Mouse (Mus musculus): Measurements from ENCODE around the gene Otub1. TPM values are rescaled to one million over a fixed set of nuclear protein-coding genes. Genes with fewer than 3 reads are reported as not detected.

Gene Otub1
- polyA plus RNA-seq (2012; rRNA removed), result 265 TPM in 2 replicates

GRCm38 (mm10) chr19:7205753-7206736, at the start of gene Otub1:
Gene Otub1, minus strand, starts transcription at chr19:7206316.
- peaks cover 8% of the 10 kb centered on the region for H3K4me1 ChIP-seq (ENCODE audit: control insufficient read depth, insufficient read depth, low read length)
- no peak for TF ChIP-seq CTCF (IDR thresholded peaks at IDR 0.05; ENCODE audit: extremely low read depth, insufficient read depth, low read length)
- peak; percentile 85 for TF ChIP-seq POLR2A (IDR thresholded peaks at IDR 0.05; ENCODE audit: extremely low read depth, insufficient read depth, low read length)
- peak within 1 kb of the TSS; percentile 67 for H3K4me3 ChIP-seq (ENCODE audit: insufficient read depth, low read length)
- H3K27ac ChIP-seq (ENCODE audit: insufficient read depth, low read length), result peak within 1 kb of the TSS; percentile 85

- no peak overlapping the region for H3K27ac ChIP-seq (ENCODE audit: insufficient read depth, low read length)
- no peaks in the 10 kb centered on the region for H3K4me1 ChIP-seq (ENCODE audit: control insufficient read depth, insufficient read depth, low read length)
- H3K4me3 ChIP-seq (ENCODE audit: insufficient read depth, low read length), result no peak overlapping the region
- no peak for TF ChIP-seq CTCF (IDR thresholded peaks at IDR 0.05; ENCODE audit: extremely low read depth, insufficient read depth, low read length)
- TF ChIP-seq POLR2A (IDR thresholded peaks at IDR 0.05; ENCODE audit: extremely low read depth, insufficient read depth, low read length), result no peak
Measured at GRCm38 (mm10) chr19:7246021-7246420, 39.9 kb upstream of the Otub1 start.

- peak within 1 kb of the TSS; percentile 90 for H3K4me3 ChIP-seq (ENCODE audit: insufficient read depth, low read length)
- H3K27ac ChIP-seq (ENCODE audit: insufficient read depth, low read length), result peak within 1 kb of the TSS; percentile 85
- H3K4me1 ChIP-seq (ENCODE audit: control insufficient read depth, insufficient read depth, low read length), result peaks cover 2% of the 10 kb centered on the region; the same call in 1 of the 2 replicates
- TF ChIP-seq CTCF (IDR thresholded peaks at IDR 0.05; ENCODE audit: extremely low read depth, insufficient read depth, low read length) (no peak), POLR2A (IDR thresholded peaks at IDR 0.05; ENCODE audit: extremely low read depth, insufficient read depth, low read length) (0 out of 2 replicates have a peak, but pooled peaks have one; percentile 52)
Measured at GRCm38 (mm10) chr19:7240782-7241690, 34.9 kb upstream of the Otub1 start, which contains the start of gene Naa40. Gene Naa40, minus strand, starts transcription at chr19:7241183.

DNA sequence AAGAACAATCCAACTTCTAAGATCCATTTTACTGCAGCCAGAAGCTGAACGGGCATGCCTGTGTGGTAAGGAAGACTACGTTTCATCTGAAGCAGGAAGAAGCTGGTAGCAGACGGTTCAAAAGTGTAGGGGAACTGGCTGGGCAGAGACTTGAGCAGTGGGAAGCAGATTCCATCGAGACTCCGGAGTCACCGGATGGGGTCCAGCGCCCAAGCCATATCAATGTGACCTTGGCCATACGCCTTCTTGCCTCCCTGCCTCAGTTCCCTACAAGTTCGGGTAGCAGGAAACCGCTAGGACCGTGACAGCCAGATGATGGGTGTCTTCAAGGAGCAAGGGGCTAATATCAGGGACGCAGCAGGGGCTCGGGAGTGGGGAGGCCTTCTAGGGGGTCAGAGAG, 34.2 kb upstream of the Otub1 start:
- H3K4me3 ChIP-seq (ENCODE audit: insufficient read depth, low read length), result peak overlapping the region; percentile 90
- H3K4me1 ChIP-seq (ENCODE audit: control insufficient read depth, insufficient read depth, low read length), result peaks cover 2% of the 10 kb centered on the region; the same call in 1 of the 2 replicates
- no peak for TF ChIP-seq POLR2A (IDR thresholded peaks at IDR 0.05; ENCODE audit: extremely low read depth, insufficient read depth, low read length)
- TF ChIP-seq CTCF (IDR thresholded peaks at IDR 0.05; ENCODE audit: extremely low read depth, insufficient read depth, low read length), result no peak
- no peak overlapping the region for H3K27ac ChIP-seq (ENCODE audit: insufficient read depth, low read length)

DNA sequence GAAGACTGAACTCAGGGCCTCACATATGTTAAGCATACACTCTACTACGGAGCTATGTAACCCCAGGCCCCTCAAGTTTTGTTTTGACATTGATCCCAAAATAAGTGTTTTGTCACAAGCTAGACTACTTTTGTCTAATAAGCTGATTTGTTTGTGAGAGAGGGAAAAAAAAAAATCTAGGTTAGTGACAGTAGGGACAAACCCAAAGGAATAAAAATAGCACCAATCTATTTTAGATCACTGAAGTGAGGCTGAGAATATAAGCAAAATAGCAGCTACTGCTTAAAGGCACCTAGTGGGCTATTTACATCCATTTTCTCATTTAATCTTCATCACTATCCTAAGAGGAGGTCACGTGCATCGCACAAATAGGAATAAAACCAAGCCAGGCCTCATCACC, 33.5 kb upstream of the Otub1 start:
- Histone ChIP-seq H3K4me1 (ENCODE audit: control insufficient read depth, insufficient read depth, low read length) (peaks cover 2% of the 10 kb centered on the region; the same call in 1 of the 2 replicates), H3K4me3 (ENCODE audit: insufficient read depth, low read length) (peak overlapping the region; percentile 90), H3K27ac (ENCODE audit: insufficient read depth, low read length) (no peak overlapping the region)
- TF ChIP-seq POLR2A (IDR thresholded peaks at IDR 0.05; ENCODE audit: extremely low read depth, insufficient read depth, low read length), result no peak
- no peak for TF ChIP-seq CTCF (IDR thresholded peaks at IDR 0.05; ENCODE audit: extremely low read depth, insufficient read depth, low read length)

- Histone ChIP-seq H3K4me1 (ENCODE audit: control insufficient read depth, insufficient read depth, low read length) (peaks cover 2% of the 10 kb centered on the region; the same call in 1 of the 2 replicates), H3K4me3 (ENCODE audit: insufficient read depth, low read length) (no peak overlapping the region), H3K27ac (ENCODE audit: insufficient read depth, low read length) (no peak overlapping the region)
- TF ChIP-seq CTCF (IDR thresholded peaks at IDR 0.05; ENCODE audit: extremely low read depth, insufficient read depth, low read length) (no peak), POLR2A (IDR thresholded peaks at IDR 0.05; ENCODE audit: extremely low read depth, insufficient read depth, low read length) (no peak)
Measured at GRCm38 (mm10) chr19:7236742-7237141, 30.6 kb upstream of the Otub1 start.

GRCm38 (mm10) chr19:7236011-7236410, 29.9 kb upstream of the Otub1 start:
- TF ChIP-seq CTCF (IDR thresholded peaks at IDR 0.05; ENCODE audit: extremely low read depth, insufficient read depth, low read length), result no peak
- no peak for TF ChIP-seq POLR2A (IDR thresholded peaks at IDR 0.05; ENCODE audit: extremely low read depth, insufficient read depth, low read length)
- H3K4me3 ChIP-seq (ENCODE audit: insufficient read depth, low read length), result no peak overlapping the region
- no peak overlapping the region for H3K27ac ChIP-seq (ENCODE audit: insufficient read depth, low read length)
- H3K4me1 ChIP-seq (ENCODE audit: control insufficient read depth, insufficient read depth, low read length), result peaks cover 2% of the 10 kb centered on the region; the same call in 1 of the 2 replicates

- Histone ChIP-seq H3K4me3 (ENCODE audit: insufficient read depth, low read length) (no peak overlapping the region), H3K27ac (ENCODE audit: insufficient read depth, low read length) (no peak overlapping the region), H3K4me1 (ENCODE audit: control insufficient read depth, insufficient read depth, low read length) (peaks cover 2% of the 10 kb centered on the region; the same call in 1 of the 2 replicates)
- TF ChIP-seq CTCF (IDR thresholded peaks at IDR 0.05; ENCODE audit: extremely low read depth, insufficient read depth, low read length), result no peak
- no peak for TF ChIP-seq POLR2A (IDR thresholded peaks at IDR 0.05; ENCODE audit: extremely low read depth, insufficient read depth, low read length)
Measured at GRCm38 (mm10) chr19:7235461-7235860, 29.3 kb upstream of the Otub1 start.
